Mouse (Mus musculus): ENCODE results near the gene Appbp2.
"Not testable (repeated sequence)": the region's sequence is repeated elsewhere in the genome, so short reads cannot be mapped to it uniquely, and the experiment has no call there.

Gene Appbp2

GRCm38 (mm10) chr11:85164371-85164770 lies 70.6 kb downstream of the Appbp2 start:
- in situ Hi-C loops (cut with MboI, MseI) = no loop called here

- in situ Hi-C loops (cut with MboI, MseI) = not testable (repeated sequence)
Observed at GRCm38 (mm10) chr11:85163014-85163413, 71.9 kb downstream of the Appbp2 start.

- in situ Hi-C loops (cut with MboI, MseI) = no loop called here
Observed at GRCm38 (mm10) chr11:85157301-85157700, 77.6 kb downstream of the Appbp2 start.

GRCm38 (mm10) chr11:85152256-85152930 lies 82.5 kb downstream of the Appbp2 start:
- in situ Hi-C loops (cut with MboI, MseI) = no loop called here

- in situ Hi-C loops (cut with MboI, MseI) = loop anchor here (25.0 kb wide), 1 partner anchor 1997 kb away; the partner anchor contains the start of gene Trim37
Observed at GRCm38 (mm10) chr11:85139581-85140540, 95.1 kb downstream of the Appbp2 start, which contains the start of gene Usp32. Gene Usp32 (minus strand): TSS chr11:85140161.

GRCm38 (mm10) chr11:85138776-85139474 lies 96.0 kb downstream of the Appbp2 start:
- in situ Hi-C loops (cut with MboI, MseI) = loop anchor here (25.0 kb wide), 1 partner anchor 1998 kb away; the partner anchor contains the start of gene Trim37
